Mouse (Mus musculus) c-Kit-positive CD71-positive TER-119-positive erythroid progenitor cells, embryonic 14.5 days (primary cell): ENCODE results near the gene Kdm6b.

Experiments used
- DNase-seq: peaks from one replicate; pipeline ENCODE4 v3.0.0-alpha.2; 2013; ENCODE audit warnings: low spot score

Kdm6b gene

GRCm38 (mm10) chr11:69413221-69414181 is at the start of gene Kdm6b:
Gene Kdm6b, minus strand, starts transcription at chr11:69413675.
- no peak for DNase-seq

GRCm38 (mm10) chr11:69461568-69461967 is 48.1 kb upstream of the Kdm6b start:
- DNase-seq = no peak

- DNase-seq = no peak
Measured at GRCm38 (mm10) chr11:69459883-69460282, 46.4 kb upstream of the Kdm6b start.

- no peak for DNase-seq
Measured at GRCm38 (mm10) chr11:69457006-69457579, 43.6 kb upstream of the Kdm6b start.

- DNase-seq = no peak
Measured at GRCm38 (mm10) chr11:69452114-69452867, 38.8 kb upstream of the Kdm6b start.

- no peak for DNase-seq
Measured at GRCm38 (mm10) chr11:69447299-69447698, 33.8 kb upstream of the Kdm6b start.

GRCm38 (mm10) chr11:69443328-69443727 is 29.9 kb upstream of the Kdm6b start:
- DNase-seq = no peak

GRCm38 (mm10) chr11:69437291-69437690 is 23.8 kb upstream of the Kdm6b start:
- no peak for DNase-seq

GRCm38 (mm10) chr11:69433189-69433588 is 19.7 kb upstream of the Kdm6b start:
- DNase-seq = no peak

- no peak for DNase-seq
Measured at GRCm38 (mm10) chr11:69432640-69432982, 19.1 kb upstream of the Kdm6b start.

GRCm38 (mm10) chr11:69431829-69432639 is 18.6 kb upstream of the Kdm6b start:
- DNase-seq = no peak

GRCm38 (mm10) chr11:69430631-69431030 is 17.2 kb upstream of the Kdm6b start:
- DNase-seq = no peak

GRCm38 (mm10) chr11:69429313-69429712 is 15.8 kb upstream of the Kdm6b start:
- no peak for DNase-seq

GRCm38 (mm10) chr11:69428751-69429150 is 15.3 kb upstream of the Kdm6b start:
- no peak for DNase-seq

GRCm38 (mm10) chr11:69426246-69426645 is 12.8 kb upstream of the Kdm6b start:
- DNase-seq = no peak

GRCm38 (mm10) chr11:69423885-69424284 is 10.4 kb upstream of the Kdm6b start:
- no peak for DNase-seq

GRCm38 (mm10) chr11:69422842-69423241 is 9.4 kb upstream of the Kdm6b start:
- no peak for DNase-seq

- DNase-seq = no peak
Measured at GRCm38 (mm10) chr11:69421131-69421977, 7.9 kb upstream of the Kdm6b start.

- DNase-seq = no peak
Measured at GRCm38 (mm10) chr11:69420554-69421000, 7.1 kb upstream of the Kdm6b start.

- DNase-seq = peak; percentile 70
Measured at GRCm38 (mm10) chr11:69419813-69420553, 6.5 kb upstream of the Kdm6b start.
